Mouse (Mus musculus): ENCODE data around the gene Snrnp25.

- TF ChIP-seq CTCF (conservative IDR thresholded peaks at IDR 0.05; ENCODE audit: low read length) (no peak), POU5F1 (IDR thresholded peaks at IDR 0.05; ENCODE audit: borderline replicate concordance, low read length) (no peak), NANOG (IDR thresholded peaks at IDR 0.05; ENCODE audit: borderline replicate concordance, low read length) (no peak)
These were observed 10.4 kb downstream of the Snrnp25 start for GRCm38 (mm10) chr11:32215372-32216162.
